Mouse (Mus musculus) cerebellum, adult 9-11 months (tissue): ENCODE measurements around the gene Ano8.
"Not testable (repeated sequence)": the region's sequence is repeated elsewhere in the genome, so short reads cannot be mapped to it uniquely, and the experiment has no call there.

Experiments
- DNase-seq: peaks from one replicate; pipeline ENCODE4 v3.0.0; 2022

Gene Ano8

DNA sequence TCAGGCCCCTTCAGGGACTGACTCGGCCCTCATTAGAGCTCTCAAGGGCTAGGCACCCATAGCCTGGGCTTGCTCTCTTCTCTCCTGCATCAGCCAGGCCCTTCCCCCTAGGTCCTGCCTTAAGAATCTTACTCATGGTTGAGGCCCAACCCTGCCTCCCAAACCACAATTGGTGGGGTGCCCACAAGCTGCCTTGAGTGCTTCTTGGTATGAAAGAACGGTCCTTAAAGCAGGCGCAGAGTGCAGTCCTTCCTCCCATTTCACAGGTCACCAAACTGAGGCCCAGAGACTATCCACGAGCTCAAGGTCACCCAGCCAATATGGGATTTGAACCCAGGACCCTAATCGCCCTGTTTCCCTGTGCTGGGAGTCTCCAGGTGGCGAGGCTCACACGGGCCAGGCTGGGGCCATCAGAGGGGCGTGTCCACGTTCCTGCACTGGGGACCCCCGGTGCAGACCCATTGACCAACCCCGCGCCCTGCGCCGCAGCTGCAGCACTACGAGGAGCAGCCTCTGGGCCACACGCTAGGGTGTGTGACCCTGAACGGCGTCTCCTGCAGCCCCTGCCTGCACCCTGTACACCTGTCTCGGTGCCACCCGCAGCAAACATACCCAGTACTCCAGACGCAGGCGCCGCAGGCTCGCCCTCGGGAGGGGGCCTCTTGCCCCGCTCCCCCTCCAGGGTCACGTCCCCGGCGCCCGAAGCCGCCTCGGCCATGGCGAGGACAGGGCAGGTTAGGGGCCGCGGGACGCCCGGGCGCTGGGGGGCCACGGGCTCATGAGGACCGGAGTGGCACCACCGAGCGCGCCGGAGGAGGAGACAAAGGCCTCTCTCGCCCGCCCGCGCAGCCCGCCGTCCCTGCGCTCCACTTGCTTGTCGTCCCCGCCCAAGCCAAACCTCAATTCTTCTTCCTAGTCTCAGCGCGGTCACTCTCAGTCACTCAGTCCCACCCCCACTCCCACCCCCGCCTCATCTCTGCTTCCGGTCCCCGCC is at the start of gene Ano8:
TSS of gene Ano8 (minus strand) at position 822 of the 994 bp plus-strand sequence.
- peak; percentile 89 for DNase-seq

DNA sequence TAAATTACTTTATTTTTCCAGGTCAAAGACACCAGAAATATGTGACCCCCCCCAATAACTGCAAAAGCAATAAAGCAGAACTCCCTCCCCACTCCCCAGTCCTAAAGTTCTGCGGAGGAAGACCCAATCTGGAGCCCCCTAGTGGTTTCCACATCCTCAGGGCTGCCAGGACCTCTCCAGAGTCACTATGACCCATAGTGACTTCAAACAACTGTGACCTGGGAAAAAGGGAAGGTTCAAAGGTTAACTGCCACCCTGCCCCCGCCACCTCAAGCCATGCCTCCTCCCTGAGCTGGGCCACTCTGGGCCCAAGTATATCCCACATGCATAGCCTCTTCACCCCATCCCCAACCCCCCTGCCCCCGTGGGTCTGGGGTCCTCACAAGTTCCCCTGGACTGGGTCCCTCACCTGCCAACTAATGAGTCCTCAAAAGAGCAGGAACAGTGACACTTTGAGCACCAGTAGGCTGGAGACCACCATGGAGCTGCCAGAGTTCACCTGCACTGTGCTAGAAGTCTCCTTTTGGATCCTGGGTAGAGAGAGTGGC is 48.6 kb upstream of the Ano8 start:
- no peak for DNase-seq

DNA sequence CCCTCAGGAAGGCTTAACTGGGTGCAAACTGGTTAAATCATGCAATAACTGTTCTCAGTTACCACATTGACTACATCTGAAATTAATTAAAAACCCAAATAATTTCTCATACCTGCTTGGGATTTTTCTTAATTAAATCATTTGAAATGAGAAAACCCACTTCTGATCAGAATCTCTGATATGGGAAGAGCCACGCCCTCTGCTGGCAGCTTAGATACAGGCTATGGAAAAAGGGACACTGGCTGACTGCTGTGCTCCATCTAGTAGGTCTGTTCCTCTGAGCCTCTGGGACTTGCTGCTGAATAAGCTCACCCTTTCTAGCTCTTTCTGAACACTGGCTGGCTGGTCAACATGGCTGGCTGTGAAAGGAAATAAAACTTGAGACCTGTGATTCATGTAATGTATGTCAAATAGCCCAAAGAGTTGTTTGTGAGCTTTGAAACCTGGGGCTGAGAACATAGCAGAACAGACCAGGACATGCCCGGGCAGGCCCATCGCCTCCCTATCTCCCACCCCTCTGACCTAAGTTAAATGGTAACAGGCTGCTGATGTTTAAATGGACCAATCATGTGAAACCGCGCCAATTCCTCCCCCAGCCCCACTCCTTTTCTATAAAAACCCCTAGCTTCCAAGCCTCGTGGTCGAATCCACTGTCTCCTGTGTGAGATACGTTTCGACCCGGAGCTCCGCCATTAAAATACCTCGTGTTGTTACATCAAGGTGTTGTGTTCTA is 45.1 kb upstream of the Ano8 start:
- peak; percentile 70 for DNase-seq

DNA sequence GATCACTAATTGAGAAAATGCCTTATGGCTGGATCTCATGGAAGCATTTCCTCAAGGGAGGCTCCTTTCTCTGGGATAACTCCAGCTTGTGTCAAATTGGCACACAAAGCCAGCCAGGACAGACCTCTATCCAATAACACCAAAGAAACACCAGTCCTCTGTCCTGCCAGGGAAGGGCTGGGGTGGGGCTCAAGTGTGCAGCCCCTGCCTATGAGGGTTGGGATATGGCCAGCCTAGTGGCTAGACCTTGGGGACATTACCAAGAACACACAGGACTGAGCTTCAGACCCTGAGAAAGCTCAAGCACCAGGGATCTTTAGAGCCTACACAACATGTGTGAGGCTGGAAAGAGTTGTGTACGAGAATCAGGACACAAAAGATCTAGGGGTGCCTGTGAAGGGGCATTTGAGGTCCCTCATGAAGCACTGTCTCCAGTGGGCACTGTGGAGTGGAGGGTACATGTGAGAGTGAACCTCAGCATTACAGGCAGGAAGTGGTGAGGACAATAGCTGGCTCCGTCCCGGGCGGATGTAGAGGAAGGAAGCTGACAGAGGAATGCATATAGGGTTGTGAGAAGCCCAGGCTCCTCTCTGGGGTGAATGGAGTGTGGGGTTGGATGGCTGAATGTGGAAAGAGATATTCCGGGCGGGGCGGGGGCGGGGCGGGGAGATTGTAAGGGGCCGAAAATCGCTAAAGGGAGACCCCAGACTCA is 42.8 kb upstream of the Ano8 start:
- DNase-seq: no peak

DNA sequence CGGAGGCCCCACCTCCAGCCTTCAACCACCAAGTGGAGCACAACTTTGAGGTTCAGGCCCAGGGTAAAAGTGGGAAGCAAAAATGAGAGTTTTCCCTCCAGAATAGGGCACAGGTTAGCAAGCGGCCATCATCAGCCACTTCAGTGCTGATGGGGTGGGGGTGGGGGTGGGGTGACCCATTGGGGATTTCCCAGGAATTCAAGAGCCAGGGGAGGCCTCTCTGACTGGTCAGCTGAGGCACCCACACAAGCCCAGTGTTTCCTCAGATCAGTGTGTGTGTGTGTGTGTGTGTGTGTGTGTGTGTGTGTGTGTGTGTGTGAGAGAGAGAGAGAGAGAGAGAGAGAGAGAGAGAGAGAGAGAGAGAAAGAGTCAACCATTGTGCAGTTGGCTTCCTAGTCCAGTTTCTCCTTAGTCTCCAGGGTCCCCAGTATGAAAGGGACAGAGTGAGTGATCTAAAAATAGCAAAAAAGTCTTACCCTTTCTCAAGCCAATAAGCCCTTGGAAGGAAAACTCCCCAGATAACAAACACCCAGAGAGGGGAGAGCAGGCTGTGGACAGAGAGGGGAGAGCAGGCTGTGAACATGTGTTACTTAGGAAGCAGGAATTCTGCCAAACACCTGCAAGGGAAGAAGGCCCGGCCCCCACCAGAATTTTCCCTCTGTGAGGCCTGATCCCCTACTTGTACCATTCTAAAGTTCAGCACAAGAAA is 41.6 kb upstream of the Ano8 start:
- DNase-seq: no peak

DNA sequence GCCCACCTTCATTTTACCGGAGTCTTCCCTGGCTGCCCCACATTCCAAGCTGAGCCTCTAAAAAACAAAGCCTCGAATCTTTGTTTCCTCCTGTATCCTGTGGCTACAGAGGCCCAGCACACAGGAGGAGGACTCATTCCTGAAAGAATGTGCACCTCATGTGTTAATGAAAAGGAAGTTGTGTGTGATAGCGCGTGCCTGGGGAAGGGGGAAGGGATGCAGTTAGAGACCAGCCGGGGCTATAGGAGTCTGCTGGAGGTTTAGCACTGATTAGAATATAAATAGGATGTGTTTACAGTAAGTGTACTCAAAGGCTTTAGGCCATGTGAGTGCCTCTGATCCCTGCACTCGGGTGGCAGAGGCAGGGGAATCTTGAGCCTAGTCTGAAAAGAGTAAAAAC is 40.5 kb upstream of the Ano8 start:
- DNase-seq: no peak

DNA sequence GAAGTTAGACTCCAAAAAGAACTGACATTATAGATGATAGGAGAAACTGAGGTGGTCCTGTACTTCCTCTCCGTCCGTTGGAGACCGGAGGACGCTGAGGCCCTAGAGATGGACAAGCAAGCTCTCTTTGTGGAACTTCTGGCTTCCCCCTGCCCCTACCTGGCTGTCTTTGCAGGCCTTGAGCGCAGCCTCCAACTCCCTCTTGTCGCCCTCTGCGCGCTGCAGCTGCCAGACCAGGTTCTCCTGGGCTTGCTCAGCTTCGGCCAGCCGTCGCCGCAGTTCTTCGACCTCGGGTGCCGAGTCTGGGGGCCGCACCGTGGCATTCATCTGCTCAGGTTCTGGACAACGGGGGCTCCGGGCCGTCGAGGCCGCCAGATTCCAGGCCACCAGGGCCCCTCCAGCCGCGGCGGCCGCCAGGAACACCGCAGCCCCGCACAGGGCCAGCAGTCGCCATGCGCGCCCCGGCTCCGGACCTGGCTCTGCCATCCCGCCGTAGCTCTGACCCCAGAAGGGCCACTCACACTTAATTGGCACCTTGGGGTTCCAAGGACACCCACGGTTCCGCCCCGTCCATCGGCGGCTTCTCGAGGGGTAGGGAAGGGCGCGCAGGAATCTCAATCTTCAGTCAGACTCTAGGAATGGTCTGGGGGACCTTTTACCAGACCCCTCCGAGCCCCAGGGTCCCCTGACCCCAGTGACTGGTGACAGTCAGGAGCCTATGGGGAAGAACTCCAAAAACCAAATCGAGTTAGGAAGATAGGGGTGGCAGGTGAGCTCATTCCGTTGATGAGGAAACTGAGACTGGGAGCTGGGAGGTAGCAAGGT is 39.7 kb upstream of the Ano8 start, which contains the start of gene Ccdc194:
TSS of gene Ccdc194 (minus strand) at position 486 of the 825 bp plus-strand sequence.
- no peak for DNase-seq

DNA sequence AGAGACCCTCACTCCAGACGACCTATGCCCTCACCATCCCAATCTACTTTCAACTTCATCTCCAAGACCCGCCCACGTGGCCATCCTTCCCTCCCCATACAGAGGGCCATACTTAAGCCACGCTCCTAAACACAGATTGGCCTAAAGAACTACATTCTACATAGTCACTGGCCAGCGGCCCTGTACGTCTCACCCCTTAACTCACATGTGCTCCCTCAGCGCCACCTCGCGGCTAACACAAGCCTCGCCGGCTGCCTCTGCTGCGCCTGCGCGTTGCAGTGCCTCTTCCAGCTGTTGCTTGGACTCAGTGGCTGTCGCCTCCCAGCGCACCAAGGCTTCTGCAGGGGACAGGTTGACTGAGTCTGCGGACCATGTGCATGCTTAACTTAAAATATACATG is 35.9 kb upstream of the Ano8 start:
- peak; percentile 90 for DNase-seq

DNA sequence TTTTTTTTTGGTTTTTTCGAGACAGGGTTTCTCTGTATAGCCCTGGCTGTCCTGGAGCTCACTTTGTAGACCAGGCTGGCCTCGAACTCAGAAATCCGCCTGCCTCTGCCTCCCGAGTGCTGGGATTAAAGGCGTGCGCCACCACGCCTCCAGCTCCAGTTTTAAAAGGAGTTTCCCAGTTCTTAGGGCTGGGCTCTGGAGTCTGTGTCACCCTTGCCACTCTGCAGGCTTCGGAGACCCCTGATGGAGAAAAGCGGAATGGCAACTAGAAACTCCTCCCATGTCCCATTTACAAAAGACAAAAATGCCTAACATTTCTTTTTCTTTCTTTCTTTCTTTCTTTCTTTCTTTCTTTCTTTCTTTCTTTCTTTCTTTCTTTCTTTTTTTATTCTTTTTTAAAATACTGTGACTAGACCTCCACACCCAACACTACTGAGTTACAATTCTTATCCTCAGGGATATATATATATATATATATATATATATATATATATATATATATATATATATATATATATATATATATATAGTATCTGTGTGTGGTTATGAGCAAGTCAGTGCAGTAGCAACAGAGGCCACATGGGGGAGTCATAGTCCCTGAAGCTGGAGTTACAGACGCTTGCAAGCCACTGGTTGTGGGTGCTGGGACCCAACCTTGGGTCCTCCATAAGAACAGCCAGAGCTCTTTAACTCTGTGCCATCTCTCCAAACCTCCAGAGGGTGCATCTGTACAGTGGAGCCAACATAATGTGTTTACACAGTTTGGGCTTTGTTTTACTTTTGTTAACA is 33.5 kb upstream of the Ano8 start:
- not testable (repeated sequence) for DNase-seq

DNA sequence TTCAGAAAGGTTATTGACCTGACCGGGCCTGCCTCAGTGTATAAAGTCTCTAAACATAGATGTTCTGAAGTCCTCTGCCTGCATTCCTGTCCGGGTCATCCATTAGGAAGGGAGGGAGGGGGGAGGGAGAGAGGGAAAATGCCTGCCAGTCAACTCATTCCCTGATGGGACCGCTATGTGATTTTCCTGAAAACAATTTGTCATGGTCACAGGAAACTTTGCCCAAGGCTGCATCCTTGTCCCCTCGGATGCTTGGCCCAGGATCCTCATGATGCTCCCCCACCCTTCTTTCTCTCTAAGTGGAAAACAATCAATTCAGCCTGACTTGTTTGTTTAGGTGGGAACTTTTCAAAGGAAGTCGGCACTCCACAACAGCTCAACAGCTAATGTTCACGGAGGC is 31.0 kb upstream of the Ano8 start:
- DNase-seq: no peak

DNA sequence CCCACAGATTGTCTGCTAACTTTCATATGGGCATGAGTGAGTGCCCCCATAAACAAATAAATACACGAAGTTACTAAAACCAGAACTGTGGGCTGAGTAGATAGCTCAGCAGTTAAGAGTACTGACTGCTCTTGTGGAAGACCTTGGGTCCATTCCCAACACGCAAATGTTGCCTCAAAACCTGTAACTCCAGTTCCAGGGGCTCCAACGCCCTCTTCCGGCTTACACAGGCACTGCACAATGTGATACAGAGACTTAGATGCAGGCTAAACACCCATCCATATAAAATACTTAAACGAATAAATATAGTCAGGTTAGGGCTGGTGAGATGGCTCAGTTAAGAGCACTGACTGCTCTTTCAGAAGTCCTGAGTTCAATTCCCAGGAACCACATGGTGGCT is 29.3 kb upstream of the Ano8 start:
- no peak for DNase-seq

DNA sequence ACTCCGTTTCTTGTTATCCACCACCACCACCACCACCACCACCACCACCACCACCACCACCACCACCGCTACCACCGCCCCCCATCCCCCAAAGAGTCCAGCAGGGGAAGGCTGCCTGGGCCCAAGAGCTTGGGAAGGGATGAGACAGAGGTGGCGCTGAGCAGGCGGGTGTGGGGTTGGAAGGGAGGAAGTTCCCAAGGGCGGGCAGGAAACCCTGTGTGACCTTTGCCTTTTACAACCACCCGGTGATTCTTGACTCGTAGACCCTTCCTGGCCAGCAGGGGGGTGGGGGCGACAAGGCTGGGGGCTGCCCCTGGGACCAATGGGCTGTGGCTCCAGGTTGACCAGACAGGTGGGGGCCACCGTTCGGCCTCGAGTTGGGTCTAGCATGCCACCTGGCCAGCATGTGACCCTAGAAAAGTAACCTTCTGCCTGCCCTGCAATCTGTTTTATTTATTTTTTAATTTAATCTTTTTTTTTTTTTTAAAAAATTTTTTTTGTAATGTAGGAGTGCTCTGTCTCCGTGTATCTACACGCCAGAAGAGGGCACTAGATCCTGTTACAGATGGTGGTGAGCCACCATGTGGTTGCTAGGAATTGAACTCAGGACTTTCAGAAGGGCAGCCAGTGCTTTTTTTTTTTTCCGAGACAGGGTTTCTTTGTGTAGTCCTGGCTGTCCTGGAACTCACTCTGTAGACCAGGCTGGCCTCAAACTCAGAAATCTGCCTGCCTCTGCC is 27.4 kb upstream of the Ano8 start:
- no peak for DNase-seq

DNA sequence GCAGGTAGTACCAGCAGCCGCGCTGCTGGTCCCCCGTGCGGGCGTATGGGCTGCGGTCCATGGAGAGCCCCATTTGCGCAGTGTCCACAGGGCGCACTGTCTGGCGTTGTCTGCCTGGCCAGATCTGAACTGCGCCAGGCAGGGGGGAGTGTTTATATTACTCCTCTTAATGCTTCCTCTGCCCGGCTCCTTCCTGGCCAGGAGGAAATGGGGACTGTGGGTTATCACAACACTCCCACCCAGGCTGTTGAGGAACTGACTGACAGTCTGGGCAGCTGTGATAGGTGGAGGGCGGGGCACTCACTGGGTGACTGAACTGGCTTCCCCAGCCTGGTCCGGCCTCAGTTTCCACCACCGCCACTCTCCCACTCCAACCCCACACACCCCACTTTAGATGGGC is 25.9 kb upstream of the Ano8 start, which contains the start of gene Plvap:
TSS of gene Plvap (minus strand) at position 109 of the 400 bp plus-strand sequence.
- DNase-seq: no peak

DNA sequence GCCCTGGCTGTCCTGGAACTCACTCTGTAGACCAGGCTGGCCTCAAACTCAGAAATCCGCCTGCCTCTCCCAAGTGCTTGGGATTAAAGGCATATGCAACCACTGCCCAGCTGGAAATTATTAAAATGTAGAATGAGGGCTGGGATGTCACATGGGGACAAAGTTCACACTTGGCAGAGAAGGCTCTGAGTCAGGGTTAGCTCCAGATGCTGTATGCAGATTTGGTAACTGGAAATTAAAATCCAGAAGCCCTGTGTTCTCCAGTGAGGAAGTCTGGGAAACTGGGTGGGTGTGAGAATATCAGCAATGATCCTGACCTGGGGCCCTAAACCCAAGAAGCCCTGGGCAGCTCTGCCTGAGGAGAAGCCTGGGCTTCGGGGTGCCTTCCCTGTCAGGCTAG is 23.6 kb upstream of the Ano8 start:
- peak; percentile 27 for DNase-seq

DNA sequence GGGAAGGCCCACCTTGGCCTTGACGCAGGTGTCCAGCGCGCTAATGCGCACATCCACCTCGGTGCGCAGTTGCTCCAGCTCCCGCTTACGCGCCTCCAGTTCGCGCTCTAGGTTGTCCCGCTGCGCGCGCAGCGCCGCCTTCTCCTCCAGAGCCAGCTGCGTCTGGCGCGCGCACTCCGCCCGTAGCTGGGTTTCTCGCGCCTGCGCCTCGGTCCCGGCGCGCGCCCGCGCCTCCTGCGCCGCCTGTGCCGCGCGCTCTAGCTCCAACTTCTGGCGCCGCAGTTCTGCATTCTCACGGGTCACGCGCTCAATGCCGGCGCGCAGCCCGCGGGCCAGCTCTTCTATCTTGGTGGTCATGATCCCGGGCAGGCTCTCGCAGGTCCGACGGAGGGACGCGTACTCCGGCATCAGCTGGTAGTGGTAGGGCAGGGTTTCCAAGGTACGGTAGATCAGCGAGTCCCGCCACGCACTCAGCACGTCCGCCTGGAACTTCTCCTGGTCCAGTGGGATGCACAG is 21.9 kb upstream of the Ano8 start:
- DNase-seq: peak; percentile 86

DNA sequence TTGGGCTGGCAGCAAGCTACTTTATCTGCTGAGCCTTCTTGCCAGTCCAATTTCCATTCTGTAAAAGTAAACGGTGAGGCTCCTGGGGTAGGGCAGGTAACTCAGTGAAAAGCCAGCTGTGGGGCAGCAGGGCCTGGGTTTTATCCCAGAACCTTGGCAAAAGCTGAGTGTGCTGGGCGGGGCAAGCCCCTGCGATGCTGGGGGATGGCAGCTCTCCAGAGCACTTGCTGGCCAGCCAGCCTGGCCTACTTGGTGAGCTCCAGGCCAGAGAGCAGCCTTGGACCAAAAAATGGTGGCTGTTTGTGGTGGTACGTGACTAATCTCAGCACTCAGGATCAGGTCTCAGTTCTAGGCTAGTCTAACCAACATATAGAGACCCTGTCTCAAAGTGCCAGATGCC is 20.2 kb upstream of the Ano8 start:
- peak; percentile 78 for DNase-seq

DNA sequence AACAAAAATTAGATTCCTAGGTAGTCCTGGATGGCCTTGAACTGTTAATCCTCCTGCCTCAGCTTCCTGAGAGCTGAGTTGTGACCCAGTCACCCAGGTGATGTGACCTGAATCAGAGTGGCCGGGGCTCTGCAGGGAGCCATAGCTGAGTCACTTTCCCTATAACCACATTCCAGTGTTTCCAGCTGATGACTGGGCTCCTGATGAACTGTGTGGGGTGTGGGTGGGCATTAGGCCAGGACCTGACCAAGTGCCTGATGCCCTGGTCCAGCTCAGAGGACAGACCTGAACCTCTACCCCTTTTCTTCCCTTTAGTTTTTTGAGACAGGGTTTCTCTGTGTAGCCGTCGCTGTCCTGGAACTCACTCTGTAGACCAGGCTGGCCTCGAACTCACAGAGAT is 19.6 kb upstream of the Ano8 start:
- peak; percentile 43 for DNase-seq

DNA sequence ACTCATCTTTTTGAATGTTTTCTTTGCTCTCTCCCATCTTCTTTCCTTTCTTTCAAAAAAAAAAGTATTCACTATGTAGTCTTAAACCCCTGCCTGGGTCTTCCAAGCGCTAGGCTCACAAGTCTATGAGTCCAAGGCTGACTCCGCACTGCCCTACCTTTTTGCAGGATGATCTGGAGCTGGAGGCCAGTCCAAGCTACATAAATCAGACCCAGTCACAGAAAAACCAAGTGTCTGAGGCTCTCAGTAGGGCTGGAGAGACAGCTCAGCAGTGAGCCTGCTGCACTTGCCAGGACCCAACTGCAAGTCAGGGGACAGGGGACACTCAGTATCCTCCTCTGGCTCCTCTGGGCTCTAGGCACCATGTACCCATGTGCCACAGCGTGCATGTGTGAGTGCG is 18.6 kb upstream of the Ano8 start:
- no peak for DNase-seq
